Mouse (Mus musculus) T-helper 17 cell (primary cell): Measurements from ENCODE around the gene Gpc4.

Experiments used
- in situ Hi-C, 2 experiments: fragments of 300-600 bp; cut with MboI, MseI; formaldehyde crosslinking; loops; 1 replicate in 1 of 2; 2 replicates in 1 of 2; pipeline ENCODE4 v1.15.1; 2025; ENCODE audit warnings: high pct_unique_total_duplicates in 2 of 2

The Gpc4 gene

DNA sequence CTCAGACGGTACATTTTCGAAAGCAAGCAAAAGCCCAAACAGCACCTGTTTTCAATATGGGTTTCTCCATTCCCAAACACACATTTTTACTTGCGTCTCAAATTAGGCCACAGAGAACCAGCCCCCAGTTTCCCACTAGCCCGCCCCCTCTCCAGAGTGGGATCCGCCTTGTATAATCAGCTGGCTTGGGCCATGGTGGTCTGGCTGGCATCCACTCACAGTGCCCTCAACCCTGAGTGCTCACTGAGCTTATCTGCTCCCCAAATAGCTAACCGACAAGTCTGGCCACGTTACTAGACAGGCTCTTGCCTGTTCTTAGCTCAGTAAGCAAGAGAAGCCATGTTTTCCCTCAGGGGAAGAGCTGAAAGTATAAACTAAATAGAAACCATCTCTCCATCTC, 134.9 kb downstream of the Gpc4 start:
- in situ Hi-C loops = no loop called here

DNA sequence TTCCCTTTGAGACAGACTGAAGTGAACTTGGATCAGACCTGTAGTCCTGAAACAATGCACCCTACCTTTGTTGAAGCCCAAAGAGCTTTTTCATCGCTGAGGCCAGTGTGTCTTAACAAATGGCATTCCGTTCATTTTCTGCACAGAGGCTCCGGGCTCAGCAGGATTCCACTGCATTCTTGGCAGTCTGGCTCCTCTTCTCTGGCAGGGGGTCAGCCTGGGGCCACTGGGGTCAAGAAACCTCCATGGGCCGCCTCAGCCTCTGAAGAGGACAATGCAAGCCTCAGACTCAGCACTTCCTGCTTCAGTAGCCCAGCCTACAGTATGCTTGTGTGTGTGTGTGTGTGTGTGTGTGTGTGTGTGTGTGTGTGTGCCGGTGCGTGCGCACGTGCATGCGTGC, 147.4 kb downstream of the Gpc4 start:
- in situ Hi-C loops = no loop called here
